Mouse (Mus musculus) liver, embryonic 15.5 days (tissue): ENCODE measurements around the gene Nphs1. TPM values are rescaled to one million over a fixed set of nuclear protein-coding genes. Genes with fewer than 3 reads are reported as not detected.

ENCODE experiments used
- ATAC-seq: fragments of 200-750 bp; cut with Nextera tagmentation; 2 replicates; pipeline ENCODE4 v1.8.0; 2017; ENCODE audit warnings: moderate number of reproducible peaks, mild to moderate bottlenecking, moderate library complexity; ENCODE audit not compliant: insufficient read depth
- H3K27ac ChIP-seq: fragments of 300-500 bp; sonication (generic); replicated peaks from 2 replicates; pipeline ENCODE4 v1.5.1; 2015; ENCODE audit warnings: mild to moderate bottlenecking, inconsistent platforms
- H3K27me3 ChIP-seq: fragments of 300-500 bp; sonication (generic); 2 replicates; pipeline ENCODE4 v1.6.1; 2015; ENCODE audit warnings: mild to moderate bottlenecking, inconsistent platforms
- H3K36me3 ChIP-seq: fragments of 300-500 bp; sonication (generic); replicated peaks from 2 replicates; pipeline ENCODE4 v1.6.1; 2015; ENCODE audit warnings: moderate library complexity, mild to moderate bottlenecking, inconsistent platforms
- H3K4me1 ChIP-seq: fragments of 300-500 bp; sonication (generic); replicated peaks from 2 replicates; pipeline ENCODE4 v1.6.1; 2015; ENCODE audit warnings: inconsistent platforms
- H3K4me2 ChIP-seq: fragments of 300-500 bp; sonication (generic); 2 replicates; pipeline ENCODE4 v1.6.1; 2015; ENCODE audit warnings: moderate library complexity, mild to moderate bottlenecking, inconsistent platforms
- H3K4me3 ChIP-seq: fragments of 300-500 bp; sonication (generic); replicated peaks from 2 replicates; pipeline ENCODE4 v1.5.1; 2015; ENCODE audit warnings: mild to moderate bottlenecking, inconsistent platforms
- H3K9ac ChIP-seq: fragments of 300-500 bp; sonication (generic); 2 replicates; pipeline ENCODE4 v1.6.1; 2015; ENCODE audit warnings: moderate library complexity, mild to moderate bottlenecking, inconsistent platforms
- H3K9me3 ChIP-seq: fragments of 300-500 bp; sonication (generic); replicated peaks from 2 replicates; pipeline ENCODE4 v1.6.1; 2016; ENCODE audit warnings: inconsistent platforms
- WGBS: fragments of 180-500 bp; shearing (Covaris S2); methylation state at CpG from one replicate; pipeline ENCODE4 v1.1.7; 2015; ENCODE audit warnings: mixed read lengths; ENCODE audit not compliant: insufficient replicate concordance; 5-methylcytosine and 5-hydroxymethylcytosine counted together
- polyA plus RNA-seq: library from polyadenylated mRNA; unstranded; fragments of >200 nt; fragmentation: Nextera tagmentation; extraction: Ambion mirVana; gene quantifications from 2 replicates; pipeline ENCODE4 v1.2.1, GENCODE M21; 2015

Nphs1 gene
- polyA plus RNA-seq: 0.10 TPM in 1 of 2 replicates, not detected in the other

GRCm38 (mm10) chr7:30457629-30458330, at the start of gene Nphs1, which contains the start of gene Kirrel2:
Gene Nphs1, plus strand, starts transcription at chr7:30458315.
Gene Kirrel2, minus strand, starts transcription at chr7:30457690.
- H3K4me3 ChIP-seq: no peak within 1 kb of the TSS
- H3K9ac ChIP-seq: no peak within 1 kb of the TSS
- H3K27me3 ChIP-seq: peaks cover 99% of the 10 kb centered on the region
- H3K4me2 ChIP-seq: no peak within 1 kb of the TSS
- WGBS: 5% methylated on average over 16 of the region's 16 CpGs
- H3K9me3 ChIP-seq: no peaks in the 10 kb centered on the region
- H3K27ac ChIP-seq: no peak within 1 kb of the TSS
- no peaks in the 10 kb centered on the region for H3K36me3 ChIP-seq
- ATAC-seq: no peak
- peaks cover 9% of the 10 kb centered on the region for H3K4me1 ChIP-seq

GRCm38 (mm10) chr7:30408639-30409038, 49.5 kb upstream of the Nphs1 start:
- peaks cover 10% of the 10 kb centered on the region; the same call in 1 of the 2 replicates for H3K4me1 ChIP-seq
- no peaks in the 10 kb centered on the region for H3K36me3 ChIP-seq
- H3K4me3 ChIP-seq: no peak overlapping the region
- no peaks in the 10 kb centered on the region for H3K27me3 ChIP-seq
- H3K9me3 ChIP-seq: no peaks in the 10 kb centered on the region
- WGBS: 60% methylated on average over 3 of the region's 3 CpGs
- no peak overlapping the region for H3K9ac ChIP-seq
- no peak for ATAC-seq
- no peak overlapping the region for H3K27ac ChIP-seq
- H3K4me2 ChIP-seq: no peak overlapping the region

- 51% methylated on average over 2 of the region's 2 CpGs for WGBS
- Histone ChIP-seq H3K9ac (no peak overlapping the region), H3K36me3 (no peaks in the 10 kb centered on the region), H3K27ac (no peak overlapping the region), H3K4me2 (no peak overlapping the region), H3K9me3 (no peaks in the 10 kb centered on the region), H3K4me3 (no peak overlapping the region), H3K4me1 (peaks cover 10% of the 10 kb centered on the region; the same call in 1 of the 2 replicates), H3K27me3 (no peaks in the 10 kb centered on the region)
- ATAC-seq: no peak
These were observed 48.3 kb upstream of the Nphs1 start for GRCm38 (mm10) chr7:30409789-30410188.

- Histone ChIP-seq H3K4me1 (peaks cover 10% of the 10 kb centered on the region; the same call in 1 of the 2 replicates), H3K4me3 (no peak overlapping the region), H3K27me3 (no peaks in the 10 kb centered on the region), H3K27ac (no peak overlapping the region), H3K36me3 (no peaks in the 10 kb centered on the region), H3K9ac (no peak overlapping the region), H3K9me3 (no peaks in the 10 kb centered on the region), H3K4me2 (no peak overlapping the region)
- ATAC-seq: no peak
- 39% methylated on average over 3 of the region's 3 CpGs for WGBS
These were observed 47.1 kb upstream of the Nphs1 start for GRCm38 (mm10) chr7:30411023-30411422.

- peak overlapping the region; percentile 73 for H3K27ac ChIP-seq
- no peaks in the 10 kb centered on the region for H3K9me3 ChIP-seq
- no peak overlapping the region for H3K9ac ChIP-seq
- WGBS: 5% methylated on average over 4 of the region's 4 CpGs
- no peaks in the 10 kb centered on the region for H3K27me3 ChIP-seq
- H3K36me3 ChIP-seq: no peaks in the 10 kb centered on the region
- peaks cover 10% of the 10 kb centered on the region; the same call in 1 of the 2 replicates for H3K4me1 ChIP-seq
- H3K4me2 ChIP-seq: peak overlapping the region; percentile 10; the same call in 1 of the 2 replicates
- H3K4me3 ChIP-seq: no peak overlapping the region
- ATAC-seq: peak; percentile 58
These were observed 45.4 kb upstream of the Nphs1 start for GRCm38 (mm10) chr7:30412735-30413147.

GRCm38 (mm10) chr7:30413596-30413995, 44.5 kb upstream of the Nphs1 start, which contains the start of gene Tyrobp:
Gene Tyrobp, plus strand, starts transcription at chr7:30413760.
- H3K4me2 ChIP-seq: peak within 1 kb of the TSS; percentile 15; the same call in 1 of the 2 replicates
- 12% methylated on average over 5 of the region's 5 CpGs for WGBS
- H3K27ac ChIP-seq: peak within 1 kb of the TSS; percentile 73
- H3K27me3 ChIP-seq: no peaks in the 10 kb centered on the region
- H3K9ac ChIP-seq: no peak within 1 kb of the TSS
- peaks cover 10% of the 10 kb centered on the region; the same call in 1 of the 2 replicates for H3K4me1 ChIP-seq
- no peaks in the 10 kb centered on the region for H3K9me3 ChIP-seq
- H3K4me3 ChIP-seq: peak within 1 kb of the TSS; percentile 38
- H3K36me3 ChIP-seq: no peaks in the 10 kb centered on the region
- ATAC-seq: peak; percentile 32; the same call in 1 of the 2 replicates

GRCm38 (mm10) chr7:30417856-30418255, 40.3 kb upstream of the Nphs1 start:
- 34% methylated on average over 9 of the region's 9 CpGs for WGBS
- Histone ChIP-seq H3K4me2 (peak overlapping the region; percentile 27), H3K9ac (no peak overlapping the region), H3K36me3 (no peaks in the 10 kb centered on the region), H3K27me3 (peaks cover 13% of the 10 kb centered on the region; the same call in 1 of the 2 replicates), H3K4me1 (peaks cover 26% of the 10 kb centered on the region), H3K4me3 (no peak overlapping the region), H3K9me3 (no peaks in the 10 kb centered on the region), H3K27ac (peak overlapping the region; percentile 67)
- no peak for ATAC-seq

- H3K4me1 ChIP-seq: peaks cover 32% of the 10 kb centered on the region
- no peak for ATAC-seq
- H3K36me3 ChIP-seq: peaks cover 3% of the 10 kb centered on the region; the same call in 1 of the 2 replicates
- no peak within 1 kb of the TSS for H3K9ac ChIP-seq
- 11% methylated on average over 10 of the region's 10 CpGs for WGBS
- peak within 1 kb of the TSS; percentile 65 for H3K27ac ChIP-seq
- H3K4me2 ChIP-seq: peak within 1 kb of the TSS; percentile 89
- no peak within 1 kb of the TSS; the same call in 1 of the 2 replicates for H3K4me3 ChIP-seq
- H3K27me3 ChIP-seq: peaks cover 13% of the 10 kb centered on the region; the same call in 1 of the 2 replicates
- H3K9me3 ChIP-seq: no peaks in the 10 kb centered on the region
These were observed 38.3 kb upstream of the Nphs1 start, which contains the start of gene Hcst for GRCm38 (mm10) chr7:30419561-30420499. Gene Hcst, minus strand, starts transcription at chr7:30419854.

GRCm38 (mm10) chr7:30420673-30421072, 37.4 kb upstream of the Nphs1 start:
- H3K27ac ChIP-seq: peak overlapping the region; percentile 65
- 47% methylated on average over 3 of the region's 3 CpGs for WGBS
- peak overlapping the region; percentile 89 for H3K4me2 ChIP-seq

GRCm38 (mm10) chr7:30421175-30421889, 36.8 kb upstream of the Nphs1 start, which contains the start of gene Nfkbid:
Gene Nfkbid, plus strand, starts transcription at chr7:30421732.
- Histone ChIP-seq H3K4me2 (peak within 1 kb of the TSS; percentile 89), H3K4me3 (peak within 1 kb of the TSS; percentile 62), H3K9me3 (no peaks in the 10 kb centered on the region), H3K9ac (peak within 1 kb of the TSS; percentile 50), H3K27ac (peak within 1 kb of the TSS; percentile 65), H3K36me3 (peaks cover 13% of the 10 kb centered on the region), H3K27me3 (peaks cover 13% of the 10 kb centered on the region; the same call in 1 of the 2 replicates), H3K4me1 (peaks cover 32% of the 10 kb centered on the region)
- WGBS: 6% methylated on average over 31 of the region's 31 CpGs
- peak; percentile 20; the same call in 1 of the 2 replicates for ATAC-seq

More at GRCm38 (mm10) chr7:30420673-30421072, 37.4 kb upstream of the Nphs1 start:
- Histone ChIP-seq H3K4me3 (no peak overlapping the region), H3K36me3 (peaks cover 9% of the 10 kb centered on the region), H3K9me3 (no peaks in the 10 kb centered on the region), H3K9ac (no peak overlapping the region), H3K27me3 (peaks cover 13% of the 10 kb centered on the region; the same call in 1 of the 2 replicates), H3K4me1 (peaks cover 32% of the 10 kb centered on the region)
- ATAC-seq: no peak
